Mouse (Mus musculus) liver, embryonic 11.5 days (tissue): Measurements from ENCODE around the gene Jazf1. TPM values are rescaled to one million over a fixed set of nuclear protein-coding genes. Genes with fewer than 3 reads are reported as not detected.

Experiments used
- ATAC-seq: fragments of 200-750 bp; cut with Nextera tagmentation; replicated peaks from 2 replicates; pipeline ENCODE4 v1.8.0; 2017; ENCODE audit warnings: moderate number of reproducible peaks, mild to moderate bottlenecking, moderate TSS enrichment, moderate library complexity; ENCODE audit not compliant: low FRiP score
- DNase-seq: peaks from one replicate; pipeline ENCODE4 v3.0.0-alpha.2; 2017; ENCODE audit warnings: low spot score
- H3K27ac ChIP-seq: fragments of 300-500 bp; sonication (generic); 2 replicates; pipeline ENCODE4 v1.5.1; 2014; ENCODE audit warnings: mild to moderate bottlenecking, low read depth, low read length, control low read depth
- H3K27me3 ChIP-seq: fragments of 300-500 bp; sonication (generic); replicated peaks from 2 replicates; pipeline ENCODE4 v1.6.1; 2014; ENCODE audit warnings: low read length, mixed read lengths; ENCODE audit not compliant: control insufficient read depth, insufficient read depth
- H3K36me3 ChIP-seq: fragments of 300-500 bp; sonication (generic); 2 replicates; pipeline ENCODE4 v1.6.1; 2014; ENCODE audit warnings: mild to moderate bottlenecking, low read length, moderate library complexity, mixed read lengths; ENCODE audit not compliant: control insufficient read depth, insufficient read depth
- H3K4me1 ChIP-seq: fragments of 300-500 bp; sonication (generic); replicated peaks from 2 replicates; pipeline ENCODE4 v1.6.1; 2014; ENCODE audit warnings: low read length, mixed read lengths; ENCODE audit not compliant: control insufficient read depth, insufficient read depth
- H3K4me2 ChIP-seq: fragments of 300-500 bp; sonication (generic); 2 replicates; pipeline ENCODE4 v1.6.1; 2014; ENCODE audit warnings: mild to moderate bottlenecking, control low read depth, moderate library complexity
- H3K4me3 ChIP-seq: fragments of 300-500 bp; sonication (generic); 2 replicates; pipeline ENCODE4 v1.5.1; 2014; ENCODE audit warnings: low read depth, low read length, control low read depth
- H3K9ac ChIP-seq: fragments of 300-500 bp; sonication (generic); 2 replicates; pipeline ENCODE4 v1.6.1; 2014; ENCODE audit warnings: low read depth, low read length, control low read depth
- H3K9me3 ChIP-seq: fragments of 300-500 bp; sonication (generic); 2 replicates; pipeline ENCODE4 v1.6.1; 2016; ENCODE audit warnings: low read length, inconsistent platforms, mixed read lengths; ENCODE audit not compliant: control insufficient read depth
- WGBS: fragments of 180-500 bp; shearing (Covaris S2); extraction: QIAGEN DNeasy Blood & Tissue Kit; methylation state at CpG from one replicate; pipeline ENCODE4 v1.1.7; 2014; 5-methylcytosine and 5-hydroxymethylcytosine counted together
- polyA plus RNA-seq: library from polyadenylated mRNA; unstranded; fragments of >200 nt; fragmentation: Nextera tagmentation; extraction: Ambion mirVana; gene quantifications from 2 replicates; pipeline ENCODE4 v1.2.1, GENCODE M21; 2014

The Jazf1 gene
- polyA plus RNA-seq, 1 experiment from 2014 or later = 1.9 TPM

DNA sequence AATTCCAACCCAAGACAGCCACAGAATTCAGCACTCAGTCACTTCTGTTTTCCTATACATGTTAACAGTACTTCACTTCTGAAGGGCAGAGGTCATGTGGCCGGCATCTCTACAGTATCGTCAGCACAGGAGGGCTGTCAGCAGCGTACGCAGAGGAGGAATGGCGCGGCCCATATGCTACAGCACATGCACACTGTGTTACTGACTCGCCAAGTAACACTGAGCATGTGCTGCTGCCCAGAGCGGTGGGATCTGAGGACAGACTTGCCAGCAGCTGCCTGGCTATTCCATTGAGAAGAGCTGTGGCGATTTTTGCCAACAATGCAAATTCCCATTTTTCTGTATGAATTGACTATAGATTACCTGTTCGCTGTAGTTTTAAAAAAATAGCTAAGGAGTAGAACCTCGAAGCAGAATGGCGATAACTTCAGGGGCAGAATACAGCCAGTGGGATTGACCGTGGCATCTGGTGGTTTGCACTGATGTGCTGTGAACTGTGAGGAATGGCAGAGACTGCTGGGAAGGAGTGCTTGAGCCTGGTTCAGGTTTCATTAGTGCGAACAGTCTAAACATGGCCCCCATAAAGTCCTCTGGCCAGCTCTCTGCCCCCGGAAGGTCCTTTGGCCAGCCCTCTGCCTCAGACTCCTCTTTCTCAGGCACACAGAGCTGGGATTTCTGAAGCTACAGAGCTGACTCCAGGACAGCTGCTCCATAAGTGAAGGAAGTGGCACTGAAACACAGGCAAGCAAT is 232.1 kb downstream of the Jazf1 start:
- no peak overlapping the region for H3K4me2 ChIP-seq
- no peaks in the 10 kb centered on the region for H3K36me3 ChIP-seq
- no peak overlapping the region for H3K9ac ChIP-seq
- no peak overlapping the region for H3K27ac ChIP-seq
- H3K27me3 ChIP-seq = no peaks in the 10 kb centered on the region; the same call in 1 of the 2 replicates
- 73% methylated on average over 15 of the region's 15 CpGs for WGBS
- ATAC-seq (no peak), DNase-seq (no peak)
- no peak overlapping the region for H3K4me3 ChIP-seq
- H3K9me3 ChIP-seq = no peaks in the 10 kb centered on the region
- no peaks in the 10 kb centered on the region for H3K4me1 ChIP-seq

DNA sequence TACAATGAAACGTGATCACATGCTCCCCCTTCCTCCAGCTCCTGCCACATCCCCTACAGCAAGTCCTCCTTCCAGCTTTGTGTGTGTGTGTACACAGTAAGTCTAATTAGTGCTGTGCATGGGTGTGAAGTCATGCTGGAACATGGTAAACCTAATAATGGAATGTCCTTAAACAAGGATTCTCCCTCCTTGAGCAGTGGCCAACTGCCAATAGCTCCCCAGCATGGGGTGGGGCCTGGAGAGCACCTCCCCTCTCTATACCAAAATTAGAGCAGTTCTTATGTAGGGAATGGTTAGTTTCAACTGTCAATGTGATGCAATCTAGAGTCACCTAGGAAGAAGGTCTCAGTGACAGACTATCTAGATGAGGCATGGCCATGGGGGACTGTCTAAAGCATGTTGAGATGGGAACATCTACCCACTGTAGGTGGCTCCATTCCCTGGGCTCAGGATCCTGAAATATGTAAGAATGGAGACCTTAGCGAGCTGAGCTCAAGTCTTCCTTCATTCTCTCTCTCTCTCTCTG is 240.6 kb downstream of the Jazf1 start:
- Histone ChIP-seq H3K27me3 (no peaks in the 10 kb centered on the region), H3K4me2 (no peak overlapping the region), H3K27ac (no peak overlapping the region), H3K4me3 (no peak overlapping the region), H3K36me3 (no peaks in the 10 kb centered on the region), H3K9me3 (no peaks in the 10 kb centered on the region), H3K4me1 (no peaks in the 10 kb centered on the region), H3K9ac (no peak overlapping the region)
- DNase-seq (no peak), ATAC-seq (no peak)
- WGBS = 80% methylated on average over 2 of the region's 2 CpGs

DNA sequence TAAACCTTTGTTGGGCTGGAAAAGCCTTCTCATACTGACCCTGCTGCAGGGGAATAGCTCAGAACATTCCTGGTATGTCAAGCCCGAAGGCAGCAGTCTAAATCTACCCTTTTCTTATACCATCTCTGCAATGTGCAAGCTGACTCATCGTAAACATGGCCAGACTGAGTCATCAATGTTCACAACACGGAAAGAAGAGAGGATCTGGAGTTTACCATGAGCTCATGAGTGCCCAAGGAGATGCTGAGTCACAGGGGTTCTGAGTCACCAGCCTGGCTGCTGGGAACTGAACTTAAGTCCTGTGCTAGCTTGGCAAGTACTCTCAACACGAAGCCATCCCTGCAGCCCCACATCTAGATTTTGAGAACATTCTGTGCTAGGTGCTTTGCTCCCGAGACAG is 242.9 kb downstream of the Jazf1 start:
- Histone ChIP-seq H3K4me2 (no peak overlapping the region), H3K4me3 (no peak overlapping the region), H3K27ac (no peak overlapping the region), H3K36me3 (no peaks in the 10 kb centered on the region), H3K9me3 (no peaks in the 10 kb centered on the region), H3K4me1 (no peaks in the 10 kb centered on the region), H3K27me3 (no peaks in the 10 kb centered on the region), H3K9ac (no peak overlapping the region)
- 59% methylated on average over 5 of the region's 5 CpGs for WGBS
- ATAC-seq (no peak), DNase-seq (no peak)

DNA sequence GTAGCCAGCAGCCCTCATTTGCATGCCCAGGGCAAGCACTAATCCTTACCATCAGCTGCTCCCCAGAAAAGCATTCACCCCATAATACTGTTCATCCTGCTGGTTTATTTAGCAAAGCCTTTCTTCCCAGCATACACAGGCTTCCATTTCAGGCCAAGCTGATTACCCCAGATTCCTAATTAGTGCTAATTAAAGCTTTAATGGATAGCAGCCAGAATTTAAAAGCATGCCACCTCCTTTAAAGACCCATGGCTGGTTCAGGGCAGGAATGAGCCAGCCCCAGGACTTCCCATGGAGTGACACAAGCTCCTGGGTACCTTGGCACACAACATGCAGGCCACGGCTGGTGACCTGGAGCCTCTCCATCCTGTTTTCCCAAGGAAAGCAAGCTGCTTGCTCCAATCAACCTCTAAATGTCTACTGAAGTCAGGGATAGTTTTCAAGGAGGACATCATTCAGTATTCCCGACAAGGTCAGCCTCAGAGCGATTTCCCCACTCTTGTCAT is 243.4 kb downstream of the Jazf1 start:
- Histone ChIP-seq H3K36me3 (no peaks in the 10 kb centered on the region), H3K9me3 (no peaks in the 10 kb centered on the region), H3K4me3 (no peak overlapping the region), H3K4me1 (no peaks in the 10 kb centered on the region), H3K27ac (no peak overlapping the region), H3K27me3 (no peaks in the 10 kb centered on the region), H3K4me2 (no peak overlapping the region), H3K9ac (no peak overlapping the region)
- ATAC-seq (no peak), DNase-seq (no peak)
- WGBS = 85% methylated on average over 3 of the region's 3 CpGs

DNA sequence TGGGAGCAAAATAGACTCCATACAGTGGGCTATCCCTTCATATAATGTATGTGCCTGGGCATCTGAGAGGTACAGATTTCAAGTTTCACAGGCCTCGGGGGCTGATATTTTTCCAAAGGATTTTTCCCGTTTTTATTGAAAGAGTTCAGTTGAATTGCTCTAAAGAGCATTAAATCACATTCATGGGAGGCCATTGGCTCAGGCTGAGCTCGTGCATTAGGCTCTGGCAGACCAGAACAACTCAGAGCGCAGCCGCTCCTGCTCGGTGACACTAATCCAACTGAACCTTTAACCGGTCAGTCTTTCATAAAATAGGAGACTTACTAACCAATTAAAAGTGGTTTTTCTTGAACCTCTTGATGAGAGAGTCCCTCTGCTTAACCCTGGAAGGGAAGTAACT is 245.4 kb downstream of the Jazf1 start:
- Histone ChIP-seq H3K4me3 (no peak overlapping the region), H3K27ac (no peak overlapping the region), H3K9me3 (no peaks in the 10 kb centered on the region), H3K9ac (no peak overlapping the region), H3K36me3 (no peaks in the 10 kb centered on the region), H3K4me1 (no peaks in the 10 kb centered on the region), H3K27me3 (no peaks in the 10 kb centered on the region), H3K4me2 (no peak overlapping the region)
- DNase-seq = no peak
- WGBS = 73% methylated on average over 7 of the region's 7 CpGs
- ATAC-seq = no peak

DNA sequence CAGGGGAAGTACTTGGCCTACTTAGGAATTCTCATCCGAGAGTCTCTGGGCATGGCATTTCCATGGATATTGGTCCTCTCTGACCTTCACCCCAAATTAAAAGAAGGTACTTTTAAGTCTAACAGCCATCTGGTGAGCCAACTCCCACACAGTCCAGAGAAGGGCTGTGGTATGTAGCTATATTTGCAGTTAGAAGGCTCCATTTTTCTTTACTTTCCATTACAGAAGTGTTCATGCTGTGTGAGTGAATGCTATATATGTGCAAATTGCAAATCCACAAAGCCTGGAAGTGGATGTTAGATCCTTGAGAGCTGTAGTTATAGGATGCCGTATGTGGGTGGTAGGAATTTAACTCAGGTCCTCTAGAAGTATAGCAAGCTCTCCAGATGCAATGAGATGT is 245.8 kb downstream of the Jazf1 start:
- DNase-seq = no peak
- no peak overlapping the region for H3K4me2 ChIP-seq
- H3K9ac ChIP-seq = no peak overlapping the region
- H3K27me3 ChIP-seq = no peaks in the 10 kb centered on the region
- H3K4me1 ChIP-seq = no peaks in the 10 kb centered on the region
- 84% methylated on average over 2 of the region's 2 CpGs for WGBS
- no peaks in the 10 kb centered on the region for H3K36me3 ChIP-seq
- H3K9me3 ChIP-seq = no peaks in the 10 kb centered on the region
- no peak for ATAC-seq
- no peak overlapping the region for H3K4me3 ChIP-seq
- H3K27ac ChIP-seq = no peak overlapping the region

DNA sequence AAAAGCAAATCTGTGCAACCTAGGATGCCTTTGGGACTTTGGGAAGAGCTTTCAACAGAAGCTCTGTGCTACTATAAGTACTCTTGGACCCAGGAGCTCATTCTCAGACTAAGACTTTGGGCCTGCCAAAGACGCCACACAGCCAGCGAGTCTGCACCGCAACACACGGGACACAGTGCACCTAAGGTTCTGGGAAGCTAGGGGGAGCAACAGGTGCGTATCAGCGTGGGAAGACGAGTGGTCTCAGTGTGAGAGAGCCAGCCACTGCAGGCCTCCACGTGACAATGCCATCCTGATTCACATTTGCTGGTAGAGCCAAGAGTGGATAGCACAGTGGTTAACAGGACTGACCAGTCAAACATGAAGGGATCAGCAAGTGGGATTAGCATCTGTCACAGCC is 249.1 kb downstream of the Jazf1 start:
- H3K4me1 ChIP-seq = no peaks in the 10 kb centered on the region
- ATAC-seq = no peak
- no peaks in the 10 kb centered on the region for H3K36me3 ChIP-seq

DNA sequence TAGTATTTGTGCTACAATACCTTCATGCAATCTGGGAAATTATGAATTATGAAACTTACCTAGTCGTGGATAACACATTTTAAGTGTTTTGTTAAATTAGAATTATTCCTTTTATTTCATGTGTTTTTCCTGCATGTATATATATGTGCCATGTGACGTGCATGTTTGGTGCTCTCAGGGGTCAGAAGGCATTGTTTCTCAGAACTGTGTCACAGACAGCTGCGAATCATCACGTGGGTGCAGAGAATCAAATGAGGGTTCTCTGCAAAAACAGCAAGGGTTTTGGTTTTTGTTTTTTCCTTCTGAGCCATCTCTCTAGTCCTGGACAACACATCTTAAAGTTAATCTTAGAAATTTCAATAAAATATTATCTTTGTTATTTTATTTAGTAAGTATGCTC is 250.4 kb downstream of the Jazf1 start:
- Histone ChIP-seq H3K4me1 (no peaks in the 10 kb centered on the region), H3K9me3 (no peaks in the 10 kb centered on the region), H3K27ac (no peak overlapping the region), H3K4me3 (no peak overlapping the region), H3K36me3 (no peaks in the 10 kb centered on the region), H3K27me3 (no peaks in the 10 kb centered on the region), H3K9ac (no peak overlapping the region), H3K4me2 (no peak overlapping the region)
- ATAC-seq = no peak
- no peak for DNase-seq
- WGBS = 81% methylated on average over 4 of the region's 4 CpGs

More for the DNA sequence above, 249.1 kb downstream of the Jazf1 start:
- H3K9ac ChIP-seq = no peak overlapping the region
- H3K4me2 ChIP-seq = no peak overlapping the region
- no peak overlapping the region for H3K4me3 ChIP-seq
- H3K9me3 ChIP-seq = no peaks in the 10 kb centered on the region
- H3K27me3 ChIP-seq = no peaks in the 10 kb centered on the region
- 72% methylated on average over 8 of the region's 8 CpGs for WGBS
- no peak for DNase-seq
- no peak overlapping the region for H3K27ac ChIP-seq
